Mouse (Mus musculus) midbrain, embryonic 14.5 days (tissue): ENCODE measurements at regions not wholly inside any gene's neighbourhood (a gene's known extent, or its start where the extent isn't known, plus 50 kb on each side); places are given as distances from the start of the nearest gene placed in this dataset.

Experiments
- ATAC-seq: fragments of 200-750 bp; cut with Nextera tagmentation; 2 replicates; pipeline ENCODE4 v1.8.0; 2017; ENCODE audit warnings: moderate number of reproducible peaks, moderate library complexity; ENCODE audit not compliant: low FRiP score, low TSS enrichment
- DNase-seq: peaks from one replicate; pipeline ENCODE4 v3.0.0-alpha.2; 2015
- H3K27ac ChIP-seq: fragments of 300-500 bp; sonication (generic); replicated peaks from 2 replicates; pipeline ENCODE4 v1.5.1; 2014; ENCODE audit warnings: mild to moderate bottlenecking, low read depth, low read length, moderate library complexity
- H3K27me3 ChIP-seq: fragments of 300-500 bp; sonication (generic); 2 replicates; pipeline ENCODE4 v1.6.1; 2014; ENCODE audit warnings: low read length, control low read depth, mixed read lengths; ENCODE audit not compliant: control insufficient read depth, insufficient read depth
- H3K36me3 ChIP-seq: fragments of 300-500 bp; sonication (generic); 2 replicates; pipeline ENCODE4 v1.6.1; 2014; ENCODE audit warnings: low read length, control low read depth; ENCODE audit not compliant: control insufficient read depth, insufficient read depth
- H3K4me1 ChIP-seq: fragments of 300-500 bp; sonication (generic); 2 replicates; pipeline ENCODE4 v1.6.1; 2014; ENCODE audit warnings: mild to moderate bottlenecking, antibody characterized with exemption, low read length, control low read depth; ENCODE audit not compliant: control insufficient read depth, insufficient read depth
- H3K4me2 ChIP-seq: fragments of 300-500 bp; sonication (generic); 2 replicates; pipeline ENCODE4 v1.6.1; 2014; ENCODE audit warnings: mild to moderate bottlenecking, low read length, moderate library complexity
- H3K4me3 ChIP-seq: fragments of 300-500 bp; sonication (generic); replicated peaks from 2 replicates; pipeline ENCODE4 v1.5.1; 2014; ENCODE audit warnings: low read depth, low read length
- H3K9ac ChIP-seq: fragments of 300-500 bp; sonication (generic); replicated peaks from 2 replicates; pipeline ENCODE4 v1.6.1; 2014; ENCODE audit warnings: mild to moderate bottlenecking, low read length, moderate library complexity
- H3K9me3 ChIP-seq: fragments of 300-500 bp; sonication (generic); 2 replicates; pipeline ENCODE4 v1.6.1; 2016; ENCODE audit warnings: low read length, control low read depth, mixed read lengths; ENCODE audit not compliant: control insufficient read depth
- WGBS: fragments of 180-500 bp; shearing (Covaris S2); extraction: QIAGEN DNeasy Blood & Tissue Kit; methylation state at CpG from one replicate; pipeline ENCODE4 v1.1.7; 2014; 5-methylcytosine and 5-hydroxymethylcytosine counted together

GRCm38 (mm10) chr8:112332021-112332420 lies 237.8 kb upstream of the Cntnap4 start:
- no peak overlapping the region for H3K9ac ChIP-seq
- no peak overlapping the region for H3K27ac ChIP-seq
- H3K4me2 ChIP-seq = no peak overlapping the region
- WGBS = 90% methylated on average over 10 of the region's 10 CpGs
- H3K36me3 ChIP-seq = no peaks in the 10 kb centered on the region
- DNase-seq (no peak), ATAC-seq (no peak)
- no peaks in the 10 kb centered on the region for H3K27me3 ChIP-seq
- no peaks in the 10 kb centered on the region for H3K9me3 ChIP-seq
- no peak overlapping the region for H3K4me3 ChIP-seq
- no peaks in the 10 kb centered on the region for H3K4me1 ChIP-seq

DNA sequence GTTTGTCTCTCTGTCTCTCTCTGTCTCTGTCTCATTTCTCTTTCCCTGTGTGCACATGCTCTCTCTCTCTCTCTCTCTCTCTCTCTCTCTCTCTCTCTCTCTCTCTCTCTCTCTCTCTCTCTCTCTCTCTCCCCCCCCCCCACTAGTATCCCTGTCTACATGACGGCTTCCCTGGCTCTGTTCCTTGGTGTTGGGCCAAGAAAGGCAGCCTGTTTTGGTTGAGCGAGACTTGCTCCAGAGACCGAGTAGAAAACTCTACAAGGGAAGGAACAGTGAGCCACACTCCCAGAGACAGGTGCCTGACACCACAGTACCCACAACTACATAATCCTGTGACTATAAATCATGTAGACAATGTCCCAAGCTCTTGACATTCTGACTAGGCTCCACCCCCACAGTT lies 260.0 kb upstream of the Cntnap4 start:
- no peak for ATAC-seq
- H3K9me3 ChIP-seq = no peaks in the 10 kb centered on the region
- no peaks in the 10 kb centered on the region for H3K36me3 ChIP-seq
- no peaks in the 10 kb centered on the region for H3K4me1 ChIP-seq
- no peak overlapping the region for H3K4me2 ChIP-seq
- DNase-seq = no peak
- H3K27ac ChIP-seq = no peak overlapping the region
- H3K27me3 ChIP-seq = no peaks in the 10 kb centered on the region
- H3K9ac ChIP-seq = no peak overlapping the region
- 84% methylated on average over 3 of the region's 3 CpGs for WGBS
- no peak overlapping the region for H3K4me3 ChIP-seq

GRCm38 (mm10) chr8:112308354-112308753 lies 261.5 kb upstream of the Cntnap4 start:
- Histone ChIP-seq H3K36me3 (no peaks in the 10 kb centered on the region), H3K4me3 (no peak overlapping the region), H3K27ac (no peak overlapping the region), H3K4me1 (no peaks in the 10 kb centered on the region), H3K4me2 (no peak overlapping the region), H3K9me3 (no peaks in the 10 kb centered on the region), H3K27me3 (no peaks in the 10 kb centered on the region), H3K9ac (no peak overlapping the region)
- ATAC-seq = no peak
- peak; percentile 40 for DNase-seq
- WGBS = 79% methylated on average over 6 of the region's 6 CpGs

- Histone ChIP-seq H3K27me3 (no peaks in the 10 kb centered on the region), H3K36me3 (no peaks in the 10 kb centered on the region), H3K4me3 (no peak overlapping the region), H3K27ac (no peak overlapping the region), H3K9ac (no peak overlapping the region), H3K4me1 (no peaks in the 10 kb centered on the region), H3K9me3 (no peaks in the 10 kb centered on the region), H3K4me2 (no peak overlapping the region)
- DNase-seq (no peak), ATAC-seq (no peak)
- 91% methylated on average over 8 of the region's 8 CpGs for WGBS
Observed at GRCm38 (mm10) chr8:112297021-112297420, 272.8 kb upstream of the Cntnap4 start.

DNA sequence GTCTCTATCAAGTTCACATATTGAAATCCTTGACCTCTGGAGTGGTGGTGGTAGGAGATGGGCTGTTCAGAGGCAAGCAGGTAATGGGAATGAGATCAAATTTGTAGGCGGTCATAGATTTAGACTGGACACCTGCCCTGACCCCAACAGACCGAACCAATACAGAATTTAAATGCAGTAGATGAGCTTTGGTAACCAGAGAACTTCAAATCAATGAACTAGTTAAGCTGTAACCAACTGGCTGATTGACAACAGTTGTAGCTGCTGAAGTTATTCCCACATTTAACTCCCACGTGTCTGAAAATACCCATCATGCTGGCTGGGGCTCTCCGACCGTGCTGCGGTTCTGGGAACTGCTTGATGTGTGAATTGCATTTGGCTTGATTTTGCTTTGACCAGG lies 268.5 kb upstream of the Gm6793 start:
- WGBS = 94% methylated on average over 6 of the region's 6 CpGs
- no peak overlapping the region for H3K4me3 ChIP-seq
- no peaks in the 10 kb centered on the region for H3K27me3 ChIP-seq
- H3K27ac ChIP-seq = no peak overlapping the region
- ATAC-seq = no peak
- no peak overlapping the region for H3K4me2 ChIP-seq
- no peak overlapping the region for H3K9ac ChIP-seq
- DNase-seq = no peak
- no peaks in the 10 kb centered on the region for H3K4me1 ChIP-seq
- H3K36me3 ChIP-seq = no peaks in the 10 kb centered on the region
- H3K9me3 ChIP-seq = no peaks in the 10 kb centered on the region

DNA sequence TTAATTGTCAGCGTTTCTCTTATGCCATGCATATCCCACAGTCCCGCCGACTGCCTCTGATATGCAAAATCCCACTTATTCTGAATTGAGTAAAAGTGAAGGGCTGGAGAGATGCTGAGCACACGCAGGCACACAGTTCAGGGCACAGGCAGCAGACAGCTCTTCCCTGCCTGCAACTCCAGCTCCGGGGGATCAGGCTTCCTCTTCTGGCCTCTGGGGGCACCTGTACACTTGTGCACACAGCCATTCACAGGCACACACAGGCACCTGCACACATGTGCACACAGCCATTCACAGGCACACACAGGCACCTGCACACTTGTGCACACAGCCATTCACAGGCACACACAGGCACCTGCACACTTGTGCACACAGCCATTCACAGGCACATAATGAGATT lies 254.8 kb upstream of the Gm6793 start:
- Histone ChIP-seq H3K4me1 (peaks cover 8% of the 10 kb centered on the region; the same call in 1 of the 2 replicates), H3K4me3 (no peak overlapping the region), H3K36me3 (no peaks in the 10 kb centered on the region), H3K9ac (no peak overlapping the region; the same call in 1 of the 2 replicates), H3K27ac (peak overlapping the region; percentile 55; the same call in 1 of the 2 replicates), H3K4me2 (peak overlapping the region; percentile 38), H3K9me3 (no peaks in the 10 kb centered on the region), H3K27me3 (no peaks in the 10 kb centered on the region)
- 8% methylated on average over 5 of the region's 5 CpGs for WGBS
- DNase-seq (peak; percentile 45), ATAC-seq (no peak; the same call in 1 of the 2 replicates)

DNA sequence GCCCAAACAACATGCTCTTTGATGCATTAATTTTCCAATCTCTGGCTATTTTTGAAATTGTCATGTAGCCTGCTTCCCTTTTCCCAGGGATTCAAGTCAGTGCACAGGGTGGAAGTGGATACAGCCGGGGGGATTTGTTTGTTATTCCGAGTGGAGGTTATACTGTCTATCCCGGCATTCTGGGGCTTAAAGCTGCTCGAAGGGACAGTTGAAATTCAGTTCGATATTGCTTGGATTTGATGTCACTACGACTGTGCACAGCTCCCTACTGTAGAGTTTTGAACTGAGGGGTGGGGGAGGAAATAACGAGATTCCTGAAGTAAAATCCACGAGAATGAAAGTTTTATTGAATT lies 254.4 kb upstream of the Gm6793 start:
- Histone ChIP-seq H3K9ac (no peak overlapping the region; the same call in 1 of the 2 replicates), H3K27me3 (no peaks in the 10 kb centered on the region), H3K27ac (0 out of 2 replicates have a peak overlapping the region, but pooled peaks have one; percentile 14), H3K36me3 (no peaks in the 10 kb centered on the region), H3K4me1 (peaks cover 8% of the 10 kb centered on the region; the same call in 1 of the 2 replicates), H3K4me2 (peak overlapping the region; percentile 38), H3K9me3 (no peaks in the 10 kb centered on the region), H3K4me3 (no peak overlapping the region)
- WGBS = 7% methylated on average over 8 of the region's 8 CpGs
- ATAC-seq (peak; percentile 34; the same call in 1 of the 2 replicates), DNase-seq (peak; percentile 50)

DNA sequence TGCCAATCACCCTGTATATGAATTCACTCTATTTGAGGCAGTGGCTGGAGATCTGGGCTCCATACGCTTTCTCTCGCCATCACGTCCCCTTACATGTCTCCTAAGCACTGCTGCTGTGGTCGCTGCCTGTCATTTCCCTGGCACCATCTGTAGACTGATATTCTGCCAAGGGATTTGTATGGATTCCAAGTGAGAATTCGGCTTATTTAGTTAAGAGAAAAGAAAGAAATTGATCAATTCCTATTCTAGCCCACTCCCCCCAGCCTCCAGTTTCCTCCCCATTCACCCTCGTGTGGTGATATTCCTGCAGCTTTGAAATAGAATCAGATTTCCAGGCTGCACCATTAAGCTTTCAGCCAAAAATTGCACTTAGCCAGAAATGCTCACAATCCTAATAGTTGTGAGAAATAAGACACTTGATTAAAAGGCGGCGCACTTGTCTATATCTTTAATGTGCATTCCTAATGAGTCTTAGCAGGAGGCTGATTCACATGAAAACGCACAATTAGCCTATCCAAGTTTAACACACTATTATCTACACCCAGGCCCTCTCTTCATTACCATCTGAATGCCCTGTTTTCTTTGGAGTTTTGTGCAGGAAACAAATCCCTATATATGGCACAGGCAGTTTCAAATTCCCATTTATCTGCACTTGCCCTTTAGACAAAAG lies 253.8 kb upstream of the Gm6793 start:
- Histone ChIP-seq H3K4me1 (peaks cover 8% of the 10 kb centered on the region; the same call in 1 of the 2 replicates), H3K27me3 (no peaks in the 10 kb centered on the region), H3K4me3 (no peak overlapping the region), H3K9me3 (no peaks in the 10 kb centered on the region), H3K9ac (no peak overlapping the region; the same call in 1 of the 2 replicates), H3K4me2 (peak overlapping the region; percentile 38), H3K36me3 (no peaks in the 10 kb centered on the region), H3K27ac (0 out of 2 replicates have a peak overlapping the region, but pooled peaks have one; percentile 14)
- peak; percentile 63 for DNase-seq
- peak; percentile 66 for ATAC-seq
- WGBS = 15% methylated on average over 9 of the region's 9 CpGs

DNA sequence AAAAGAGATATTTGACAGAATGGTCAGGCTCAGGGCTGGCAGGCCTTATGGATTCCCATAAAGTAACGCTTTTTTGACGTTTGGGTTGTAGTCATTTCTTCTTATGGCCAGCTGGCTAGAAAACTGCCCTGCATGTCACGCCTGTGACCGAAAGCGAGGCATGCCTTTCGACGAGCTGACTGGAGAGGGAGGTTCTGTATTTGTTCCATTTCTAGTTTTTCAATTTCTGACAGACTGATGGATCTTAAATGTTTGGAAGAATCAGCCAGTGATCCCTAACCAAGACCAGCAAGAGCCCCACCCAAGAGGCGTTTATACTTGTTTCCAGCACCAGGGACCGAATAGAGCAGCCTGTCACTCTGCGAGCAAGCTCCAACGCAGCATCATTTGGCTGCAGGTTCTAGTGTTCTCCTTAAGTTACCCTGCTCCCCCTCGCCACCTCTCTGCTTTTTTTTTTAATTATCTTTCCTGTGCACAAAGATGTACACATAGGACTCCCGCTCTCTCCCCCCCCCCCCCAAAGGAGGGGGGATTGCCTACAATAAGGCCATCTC lies 243.2 kb upstream of the Gm6793 start:
- Histone ChIP-seq H3K9ac (peak overlapping the region; percentile 37; the same call in 1 of the 2 replicates), H3K36me3 (no peaks in the 10 kb centered on the region), H3K4me3 (peak overlapping the region; percentile 22), H3K9me3 (no peaks in the 10 kb centered on the region), H3K4me1 (peaks cover 14% of the 10 kb centered on the region; the same call in 1 of the 2 replicates), H3K4me2 (peak overlapping the region; percentile 54), H3K27ac (peak overlapping the region; percentile 61), H3K27me3 (no peaks in the 10 kb centered on the region)
- WGBS = 27% methylated on average over 13 of the region's 13 CpGs
- peak; percentile 62 for DNase-seq
- no peak for ATAC-seq
